Mouse (Mus musculus) retina, postnatal 7 days (tissue): ENCODE results near the gene Efna5.

Experiments used
- DNase-seq: peaks from one replicate; pipeline ENCODE4 v3.0.0-alpha.2; 2012; ENCODE audit warnings: low read depth, low spot score

Gene Efna5

GRCm38 (mm10) chr17:62657832-62658630 is 223.1 kb downstream of the Efna5 start:
- DNase-seq = no peak

DNA sequence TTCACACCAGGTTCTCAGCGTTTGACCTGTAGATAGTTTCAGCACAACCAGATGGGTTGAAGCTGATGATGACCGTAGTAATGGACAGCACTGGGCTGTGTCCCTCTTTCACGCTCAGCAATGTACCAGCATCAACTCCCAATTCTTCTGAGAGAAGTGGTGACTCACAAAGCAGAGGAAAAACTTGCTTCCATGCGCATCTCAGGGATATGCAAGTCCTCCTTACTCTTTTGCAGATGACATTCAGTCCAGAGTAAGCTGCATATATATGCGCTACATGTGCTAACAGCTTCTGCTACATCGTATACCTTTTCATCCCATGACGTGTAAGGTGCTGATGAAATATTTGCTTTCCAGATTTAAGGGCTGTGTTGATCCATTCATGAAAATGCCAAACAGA is 224.1 kb downstream of the Efna5 start:
- no peak for DNase-seq

DNA sequence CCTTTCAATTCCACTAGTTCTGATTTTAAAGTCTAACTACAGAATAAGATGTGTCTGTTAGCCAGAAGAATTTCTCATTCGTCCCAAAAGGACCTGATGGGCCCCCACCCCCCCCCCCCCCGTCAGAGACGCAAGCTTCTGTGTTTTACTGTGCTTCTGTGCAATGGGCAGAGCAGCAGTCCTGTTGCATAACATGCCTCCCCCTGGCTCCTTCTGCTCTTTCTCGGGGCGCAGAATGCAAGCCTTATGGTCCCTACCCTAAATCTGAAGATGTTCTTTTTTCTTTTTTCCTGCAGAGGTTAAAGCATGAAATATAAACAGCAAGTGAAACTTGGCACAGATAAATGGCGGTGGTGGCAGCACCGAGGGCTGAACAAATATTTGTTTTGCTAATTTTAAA is 224.5 kb downstream of the Efna5 start:
- no peak for DNase-seq

DNA sequence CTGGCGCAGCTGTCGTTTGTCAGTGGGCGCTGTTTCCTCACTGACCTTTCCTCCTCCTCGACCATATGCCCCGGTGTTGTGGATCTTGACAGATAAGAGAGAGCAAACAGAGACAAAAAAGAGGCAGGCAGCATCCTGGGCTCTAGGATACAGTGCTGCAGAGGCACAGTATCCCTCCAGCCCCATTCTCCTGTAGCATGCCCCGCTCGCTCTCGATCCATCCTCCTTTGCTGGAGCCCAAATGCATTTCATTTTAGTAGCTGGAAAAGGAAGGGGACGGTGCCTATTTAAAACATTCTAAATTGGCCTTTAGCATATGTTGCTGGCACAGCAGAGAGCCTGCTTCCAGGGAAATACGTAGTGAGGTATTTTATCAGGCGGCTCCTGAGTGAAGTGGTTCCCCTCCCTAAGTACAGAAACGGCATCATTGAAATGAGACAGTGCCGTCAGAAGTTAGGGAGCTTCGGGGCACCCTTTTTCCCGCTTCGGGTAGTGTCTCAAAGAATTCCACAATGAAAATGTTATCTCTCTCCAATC is 225.2 kb downstream of the Efna5 start:
- no peak for DNase-seq

DNA sequence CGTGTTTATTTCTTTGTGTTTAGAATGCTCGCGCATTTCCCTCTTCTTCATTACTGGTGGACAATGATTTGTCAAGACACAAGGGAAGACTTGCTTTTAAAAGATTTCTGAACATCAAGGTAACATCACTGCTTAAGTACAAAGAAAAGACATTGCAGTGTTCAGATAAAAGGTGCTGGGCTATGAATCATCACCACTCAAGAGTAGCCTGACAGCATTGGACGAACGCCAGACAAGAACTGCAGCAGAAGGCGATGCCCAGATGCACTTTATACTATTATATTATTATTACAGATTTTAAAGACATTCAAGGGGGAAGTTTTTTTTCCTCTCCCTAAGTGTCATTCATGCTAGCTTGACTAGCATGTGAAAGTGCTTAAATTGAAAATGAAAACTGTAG is 228.7 kb downstream of the Efna5 start:
- no peak for DNase-seq

GRCm38 (mm10) chr17:62651696-62652095 is 229.4 kb downstream of the Efna5 start:
- no peak for DNase-seq

GRCm38 (mm10) chr17:62649293-62649950 is 231.7 kb downstream of the Efna5 start:
- no peak for DNase-seq

DNA sequence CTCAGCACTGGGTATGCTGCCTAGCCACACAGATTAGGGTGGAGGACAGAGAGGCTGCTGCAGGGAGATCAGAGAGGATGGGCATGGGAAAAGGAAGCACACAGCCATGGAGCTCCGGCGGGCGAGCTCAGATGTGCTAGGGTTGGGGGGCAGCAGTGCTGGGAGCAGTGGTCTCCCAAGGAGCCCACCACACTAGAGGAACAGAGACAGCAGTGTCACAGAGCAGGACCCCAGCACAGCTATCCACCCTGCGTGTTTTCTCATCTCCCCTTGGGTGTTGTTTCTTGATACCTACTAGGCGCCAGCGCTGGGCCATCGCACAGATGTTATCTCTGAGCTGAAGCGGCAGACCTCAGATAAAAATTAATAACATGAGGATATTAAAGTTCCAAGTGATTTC is 234.3 kb downstream of the Efna5 start:
- DNase-seq = no peak

DNA sequence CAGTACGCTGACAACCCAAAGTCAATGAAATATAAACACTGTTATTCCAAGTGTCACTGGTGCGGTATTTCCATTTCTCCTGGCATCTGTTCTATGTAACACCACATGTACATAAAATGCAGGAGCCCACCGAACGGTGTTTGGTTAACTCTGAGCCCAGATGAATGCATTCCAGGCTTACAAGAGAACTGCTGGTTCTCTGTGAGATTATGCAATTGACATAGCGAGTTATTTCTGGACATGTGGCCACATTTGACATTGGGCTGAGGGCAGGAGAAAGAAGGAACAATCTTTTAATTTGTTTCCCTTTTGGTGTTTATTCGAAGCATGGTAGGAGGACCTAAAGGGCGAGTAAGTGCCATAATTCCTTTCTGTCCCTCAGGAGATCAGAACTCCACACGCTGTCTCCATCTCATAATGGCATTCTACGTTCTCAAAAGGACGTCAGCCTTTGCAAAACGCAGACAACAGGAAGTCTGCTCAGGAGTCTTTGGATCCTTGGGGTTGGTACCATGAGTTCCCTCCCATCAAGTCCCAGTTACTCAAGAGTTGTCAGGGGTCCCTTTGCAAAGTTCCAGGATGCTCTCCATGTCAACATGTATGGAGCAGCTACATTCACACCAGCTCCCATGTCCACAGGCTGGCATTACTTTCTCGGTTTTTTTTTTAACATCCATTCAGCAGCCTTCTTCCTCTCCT is 238.5 kb downstream of the Efna5 start:
- no peak for DNase-seq

DNA sequence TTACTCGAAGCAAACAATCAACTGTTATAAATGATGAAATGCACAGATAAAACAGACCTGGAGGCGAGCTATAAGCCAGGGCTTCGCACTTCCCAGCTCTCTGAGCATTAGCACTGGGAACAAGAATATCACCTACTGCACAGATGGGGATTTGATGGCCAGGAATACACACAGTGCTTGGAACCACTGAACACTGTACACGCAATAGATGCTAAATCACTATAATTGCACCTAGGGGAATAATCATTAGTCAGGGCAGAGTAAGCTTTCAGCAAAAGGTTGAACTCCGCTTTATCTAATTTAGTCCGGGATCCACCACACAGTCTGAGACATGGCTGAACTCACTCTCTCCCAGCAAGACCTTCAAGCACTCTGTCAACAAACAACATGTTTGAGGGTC is 240.5 kb downstream of the Efna5 start:
- DNase-seq = no peak

DNA sequence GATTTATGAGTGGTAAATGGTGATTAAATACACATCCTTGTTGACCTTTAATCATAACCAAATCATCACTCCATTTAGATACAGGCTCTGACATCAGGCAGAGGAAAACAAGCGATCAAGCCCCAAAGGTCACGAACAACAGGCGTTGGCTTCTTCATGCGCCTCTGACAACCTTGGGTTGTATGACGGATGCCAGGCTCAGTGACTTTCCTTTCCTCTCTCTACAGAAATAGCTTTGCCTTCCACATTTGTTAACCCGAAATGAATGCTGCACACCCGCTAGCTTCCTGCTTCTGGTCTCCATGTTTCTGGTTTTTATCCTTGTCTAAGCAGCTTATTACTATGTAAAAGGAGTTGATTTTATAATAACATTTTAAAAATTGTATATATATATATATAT is 244.2 kb downstream of the Efna5 start:
- DNase-seq = no peak

DNA sequence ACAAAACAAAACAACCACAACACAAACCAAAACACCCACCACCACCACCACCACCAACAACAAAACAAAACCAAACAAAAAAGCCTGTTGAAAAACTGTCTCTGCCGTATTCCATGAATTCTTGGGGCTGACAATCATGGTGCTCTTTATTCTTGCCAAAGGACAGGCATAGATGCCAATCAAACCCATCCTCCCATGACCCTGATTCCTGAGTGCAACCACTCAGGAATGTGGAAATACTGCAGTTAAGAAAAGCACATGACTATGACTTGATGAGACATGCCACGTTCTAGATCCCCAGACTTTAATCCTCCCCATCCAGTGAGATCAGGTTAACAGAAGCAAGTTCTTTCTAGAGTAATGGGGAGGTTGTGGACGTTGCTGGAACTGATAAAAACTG is 246.2 kb downstream of the Efna5 start:
- DNase-seq = no peak

DNA sequence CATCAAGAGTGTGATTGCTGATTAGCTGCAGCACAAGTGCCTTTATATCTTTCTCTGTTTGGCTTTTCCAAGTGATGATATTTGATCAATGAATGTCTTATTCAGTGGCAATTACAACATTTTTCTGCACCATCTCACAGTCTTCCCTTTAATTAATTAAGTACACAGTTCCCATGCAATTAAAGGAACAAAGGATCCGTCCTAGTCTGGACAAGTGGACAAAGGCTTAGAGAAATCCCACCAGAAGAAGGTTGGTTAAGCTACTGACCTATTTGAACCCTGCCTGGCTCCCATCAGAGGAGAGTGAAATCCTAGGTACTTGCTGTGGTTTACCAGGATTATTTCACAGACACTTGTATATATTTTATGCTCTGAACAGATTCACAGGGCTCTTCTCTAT is 252.6 kb downstream of the Efna5 start:
- no peak for DNase-seq

- no peak for DNase-seq
Measured at GRCm38 (mm10) chr17:62627508-62627907, 253.6 kb downstream of the Efna5 start.

GRCm38 (mm10) chr17:62625646-62626020 is 255.5 kb downstream of the Efna5 start:
- no peak for DNase-seq

DNA sequence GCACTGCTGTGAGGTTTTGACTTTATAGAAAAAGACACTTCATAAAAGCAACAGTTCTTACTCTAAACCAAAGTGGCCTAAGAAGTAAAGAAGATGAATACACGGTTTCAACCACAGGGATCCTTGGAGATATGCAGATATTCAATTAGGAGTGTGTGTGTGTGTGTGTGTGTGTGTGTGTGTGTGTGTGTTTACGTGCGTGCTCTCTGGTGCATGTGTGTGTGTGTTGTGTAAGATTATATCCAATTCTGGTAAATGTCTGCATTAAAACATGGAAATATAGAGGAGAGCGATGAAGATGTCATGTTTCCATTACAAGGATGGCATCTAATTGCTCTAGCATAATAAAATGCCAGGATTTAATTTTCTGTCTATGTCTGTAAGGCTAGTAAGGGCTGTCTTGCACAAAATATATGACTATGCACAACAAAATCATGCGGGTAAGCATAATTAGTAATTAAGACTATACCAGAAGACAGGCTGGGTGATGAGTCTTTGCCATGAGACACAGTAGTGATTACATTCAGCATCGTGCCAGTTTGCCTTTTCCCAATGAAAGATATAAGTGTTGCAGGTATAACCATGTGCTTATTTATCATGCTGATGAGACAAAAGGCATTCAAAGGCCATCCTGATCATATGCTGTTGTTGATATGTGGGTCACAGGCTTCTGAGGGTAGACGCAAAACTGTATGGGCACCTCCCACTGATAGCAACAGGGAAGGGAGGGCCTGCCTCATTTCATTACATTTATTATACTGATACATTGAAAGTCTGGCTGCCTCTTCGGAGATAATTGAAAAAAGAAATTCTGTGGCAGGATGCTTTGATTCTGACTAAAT is 256.1 kb downstream of the Efna5 start:
- no peak for DNase-seq

DNA sequence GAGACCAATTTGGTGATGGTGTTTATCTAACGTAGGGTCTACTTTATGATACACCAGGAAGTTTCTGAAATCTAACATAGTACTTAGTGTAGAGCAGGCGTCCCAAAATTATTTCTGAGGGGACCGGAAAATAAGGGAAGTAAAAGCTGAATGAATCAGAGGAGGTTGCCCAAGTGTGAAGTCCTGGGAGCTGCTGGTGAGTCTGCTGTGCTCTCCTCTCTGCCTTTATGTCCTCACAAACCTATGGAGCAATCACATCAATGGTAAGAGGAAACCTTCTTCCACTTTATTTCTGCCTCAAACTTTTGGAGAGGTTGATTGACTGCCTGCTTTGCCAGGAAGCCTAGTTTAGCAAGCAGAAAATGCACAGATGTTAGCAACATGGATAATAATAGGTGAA is 257.9 kb downstream of the Efna5 start:
- no peak for DNase-seq

DNA sequence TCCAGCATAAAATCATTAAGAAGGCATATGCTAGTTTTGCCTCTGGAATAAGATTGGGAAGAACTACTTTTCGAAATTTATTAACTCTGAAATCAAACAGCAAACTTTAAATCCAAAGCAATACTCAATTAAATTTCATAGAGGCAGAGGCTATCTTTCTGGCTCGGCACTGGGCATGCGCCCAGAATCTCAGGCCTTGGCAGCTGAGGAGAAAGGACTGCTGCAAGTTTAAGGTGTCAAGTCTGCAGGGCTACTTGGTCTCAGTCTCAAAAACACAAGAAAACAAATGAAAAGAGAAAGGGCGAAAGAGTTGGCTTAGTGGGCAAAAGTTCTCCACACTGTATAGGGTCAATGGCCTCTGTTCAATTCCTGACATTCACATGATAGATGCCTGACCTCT is 258.6 kb downstream of the Efna5 start:
- no peak for DNase-seq

DNA sequence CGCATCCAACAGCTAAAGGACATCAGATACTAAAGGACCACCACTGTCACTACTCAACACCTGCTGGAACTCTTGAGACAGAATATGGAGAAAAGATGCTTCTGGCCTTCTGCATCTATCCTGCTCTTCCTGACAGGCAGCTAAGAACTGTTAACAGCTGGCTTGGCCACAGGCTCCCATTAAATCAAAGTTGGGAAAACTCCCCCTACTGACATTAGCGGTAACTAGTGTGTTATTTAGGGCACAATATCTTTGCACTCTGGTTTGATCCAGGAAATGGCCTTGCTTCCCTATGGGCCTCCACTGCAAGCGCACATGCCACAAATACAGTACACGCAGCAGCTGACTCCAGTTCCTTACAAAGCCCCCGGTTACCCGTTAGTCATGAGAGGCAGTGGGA is 266.0 kb downstream of the Efna5 start:
- DNase-seq = no peak

DNA sequence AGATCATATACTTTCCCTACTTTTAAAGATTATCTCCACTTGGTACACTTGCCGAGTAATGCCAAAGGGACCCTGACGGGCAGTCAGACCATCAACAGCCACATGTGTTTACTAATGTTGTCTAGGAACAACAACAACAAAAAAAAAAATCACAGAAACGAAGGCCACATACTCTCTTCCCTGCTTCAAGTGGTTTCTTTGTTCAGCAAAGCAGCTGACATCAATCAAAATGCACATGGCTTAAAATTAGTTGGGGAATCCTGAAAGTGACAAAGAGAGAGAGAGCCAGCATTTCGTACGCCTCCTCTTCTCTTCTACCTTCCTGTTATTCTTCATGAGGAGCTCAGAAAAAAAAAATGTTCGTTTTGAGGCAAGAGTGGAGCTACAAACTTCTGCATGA is 266.4 kb downstream of the Efna5 start:
- no peak for DNase-seq

DNA sequence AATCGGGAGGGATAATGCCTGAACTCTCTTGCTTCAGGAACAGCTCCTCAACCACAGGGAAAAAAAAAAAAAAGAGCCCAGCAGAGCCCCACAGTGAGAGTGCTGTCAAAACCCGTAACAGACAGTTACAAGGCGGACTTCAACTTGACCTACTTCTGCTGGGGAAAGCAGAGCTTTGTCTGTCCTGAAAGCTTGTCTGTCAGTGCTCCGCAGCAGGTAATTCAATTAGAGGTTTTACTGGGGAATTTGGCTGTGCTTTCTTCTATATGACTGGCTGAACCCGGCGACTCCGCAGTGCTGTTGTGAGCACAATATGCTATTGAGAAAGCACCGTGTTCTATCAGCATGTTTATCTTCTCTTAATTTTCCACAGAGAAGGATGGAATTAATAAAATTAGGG is 266.9 kb downstream of the Efna5 start:
- no peak for DNase-seq

DNA sequence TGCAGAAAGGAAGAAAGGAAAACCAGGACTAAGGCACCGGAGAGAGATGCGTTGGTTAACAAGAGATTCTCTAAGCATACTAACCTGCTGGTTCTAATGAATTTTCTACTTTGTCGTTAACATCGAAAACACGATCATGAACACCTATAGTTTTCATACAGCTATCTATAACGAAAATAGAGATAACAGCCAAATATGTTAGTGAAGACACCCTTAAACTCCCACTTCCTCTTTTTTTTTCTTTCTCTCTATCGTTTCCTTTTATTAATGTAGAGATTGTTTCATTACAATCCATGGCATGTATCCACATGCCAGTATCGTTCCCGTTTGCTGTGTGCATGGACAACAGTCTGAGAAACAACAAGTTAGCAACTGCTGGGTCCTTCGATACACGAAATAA is 267.9 kb downstream of the Efna5 start:
- no peak for DNase-seq
